Mouse (Mus musculus) forebrain, embryonic 11.5 days (tissue): ENCODE results near the gene Luzp1. TPM values are rescaled to one million over a fixed set of nuclear protein-coding genes. Genes with fewer than 3 reads are reported as not detected.
A peak's percentile ranks its signal among the peaks of the same experiment; 100 is the strongest.

Source experiments
- ATAC-seq: fragments of 200-750 bp; cut with Nextera tagmentation; replicated peaks from 2 replicates; pipeline ENCODE4 v1.8.0; 2017; ENCODE audit warnings: moderate TSS enrichment; ENCODE audit not compliant: low FRiP score
- DNase-seq: peaks from one replicate; pipeline ENCODE4 v3.0.0-alpha.2; 2017; ENCODE audit warnings: low spot score
- H3K27ac ChIP-seq: fragments of 300-500 bp; sonication (generic); 2 replicates; pipeline ENCODE4 v1.5.1; 2014; ENCODE audit warnings: low read depth, low read length
- H3K27me3 ChIP-seq: fragments of 300-500 bp; sonication (generic); 2 replicates; pipeline ENCODE4 v1.6.1; 2014; ENCODE audit warnings: mild to moderate bottlenecking, low read length, mixed read lengths; ENCODE audit not compliant: control insufficient read depth, insufficient read depth
- H3K36me3 ChIP-seq: fragments of 300-500 bp; sonication (generic); 2 replicates; pipeline ENCODE4 v1.6.1; 2014; ENCODE audit warnings: mild to moderate bottlenecking, low read length, moderate library complexity, mixed read lengths; ENCODE audit not compliant: control insufficient read depth, insufficient read depth
- H3K4me1 ChIP-seq: fragments of 300-500 bp; sonication (generic); replicated peaks from 2 replicates; pipeline ENCODE4 v1.6.1; 2014; ENCODE audit warnings: low read length, mixed read lengths; ENCODE audit not compliant: control insufficient read depth, insufficient read depth
- H3K4me2 ChIP-seq: fragments of 300-500 bp; sonication (generic); 2 replicates; pipeline ENCODE4 v1.6.1; 2014; ENCODE audit warnings: low read depth, mild to moderate bottlenecking, low read length, moderate library complexity, mixed read lengths; ENCODE audit not compliant: severe bottlenecking
- H3K4me3 ChIP-seq: fragments of 300-500 bp; sonication (generic); 2 replicates; pipeline ENCODE4 v1.5.1; 2014; ENCODE audit warnings: low read depth, low read length
- H3K9ac ChIP-seq: fragments of 300-500 bp; sonication (generic); 2 replicates; pipeline ENCODE4 v1.6.1; 2014; ENCODE audit warnings: low read length
- H3K9me3 ChIP-seq: fragments of 300-500 bp; sonication (generic); 2 replicates; pipeline ENCODE4 v1.6.1; 2016; ENCODE audit warnings: low read length, mixed read lengths; ENCODE audit not compliant: control insufficient read depth
- WGBS: fragments of 180-500 bp; shearing (Covaris S2); extraction: QIAGEN DNeasy Blood & Tissue Kit; methylation state at CpG from one replicate; pipeline ENCODE4 v1.1.7; 2014; 5-methylcytosine and 5-hydroxymethylcytosine counted together
- polyA plus RNA-seq: library from polyadenylated mRNA; unstranded; fragments of >200 nt; fragmentation: Nextera tagmentation; extraction: Ambion mirVana; gene quantifications from 2 replicates; pipeline ENCODE4 v1.2.1, GENCODE M21; 2014

The Luzp1 gene
- polyA plus RNA-seq, 1 experiment from 2014 or later, result 119 TPM

DNA sequence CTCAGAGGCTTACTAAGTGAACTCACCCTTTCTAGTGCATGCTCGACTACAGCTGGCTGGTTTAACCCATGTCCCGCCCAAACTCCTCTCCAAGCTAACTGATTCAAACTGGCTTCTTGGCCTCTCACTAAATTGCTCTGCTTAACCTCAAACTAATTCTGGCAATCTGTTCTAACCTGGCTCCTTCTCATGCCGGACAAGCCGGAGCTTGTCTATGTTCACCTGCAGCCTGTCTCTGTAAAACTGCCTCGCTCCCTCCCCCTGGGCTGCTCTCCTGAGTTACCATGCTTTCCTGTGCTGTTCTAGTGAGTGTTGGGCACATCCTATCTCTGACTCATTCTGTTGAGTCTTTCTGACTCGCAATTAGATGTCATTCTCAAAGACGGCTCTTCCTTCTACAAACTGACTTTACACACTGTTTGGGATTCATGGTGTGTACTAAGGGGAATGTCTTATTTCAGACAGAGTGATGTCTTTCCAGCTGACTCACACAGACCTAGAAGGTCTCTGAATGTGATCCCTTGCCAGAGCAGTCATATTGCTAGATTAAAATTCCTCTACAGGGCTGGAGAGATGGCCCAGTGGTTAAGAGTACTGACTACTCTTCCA, 128.8 kb downstream of the Luzp1 start:
- Histone ChIP-seq H3K27me3 (no peaks in the 10 kb centered on the region), H3K9ac (no peak overlapping the region), H3K9me3 (no peaks in the 10 kb centered on the region), H3K4me1 (no peaks in the 10 kb centered on the region), H3K27ac (no peak overlapping the region), H3K36me3 (no peaks in the 10 kb centered on the region; the same call in 1 of the 2 replicates), H3K4me3 (no peak overlapping the region), H3K4me2 (no peak overlapping the region)
- WGBS, result 96% methylated on average over 7 of the region's 7 CpGs
- DNase-seq, result no peak
- ATAC-seq, result no peak

DNA sequence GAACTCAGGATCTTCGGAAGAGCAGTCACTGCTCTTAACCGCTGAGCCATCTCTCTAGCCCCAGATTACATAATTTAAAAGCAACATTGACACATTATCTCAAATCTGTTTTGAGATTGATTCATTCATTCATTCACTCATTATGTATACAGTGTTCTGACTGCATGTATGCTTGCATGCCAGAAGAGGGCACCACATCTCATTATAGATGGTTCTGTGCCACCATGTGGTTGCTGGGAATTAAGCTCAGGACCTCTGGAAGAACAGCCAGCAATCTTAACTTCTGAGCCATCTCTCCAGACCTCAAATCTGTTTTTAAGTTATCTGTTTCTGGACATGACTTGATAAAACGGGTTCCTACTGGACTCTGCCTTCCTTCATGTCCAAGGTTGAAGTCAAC, 130.3 kb downstream of the Luzp1 start:
- no peaks in the 10 kb centered on the region for H3K4me1 ChIP-seq
- ATAC-seq, result no peak
- no peaks in the 10 kb centered on the region for H3K9me3 ChIP-seq
- no peak overlapping the region for H3K4me2 ChIP-seq
- no peak overlapping the region for H3K9ac ChIP-seq
- no peak overlapping the region for H3K4me3 ChIP-seq
- WGBS, result 96% methylated on average over 3 of the region's 3 CpGs
- no peak overlapping the region for H3K27ac ChIP-seq
- no peaks in the 10 kb centered on the region for H3K27me3 ChIP-seq
- DNase-seq, result no peak
- H3K36me3 ChIP-seq, result no peaks in the 10 kb centered on the region

- no peak overlapping the region for H3K9ac ChIP-seq
- H3K36me3 ChIP-seq, result no peaks in the 10 kb centered on the region
Observed at GRCm38 (mm10) chr4:136600536-136600935, 131.0 kb downstream of the Luzp1 start.

DNA sequence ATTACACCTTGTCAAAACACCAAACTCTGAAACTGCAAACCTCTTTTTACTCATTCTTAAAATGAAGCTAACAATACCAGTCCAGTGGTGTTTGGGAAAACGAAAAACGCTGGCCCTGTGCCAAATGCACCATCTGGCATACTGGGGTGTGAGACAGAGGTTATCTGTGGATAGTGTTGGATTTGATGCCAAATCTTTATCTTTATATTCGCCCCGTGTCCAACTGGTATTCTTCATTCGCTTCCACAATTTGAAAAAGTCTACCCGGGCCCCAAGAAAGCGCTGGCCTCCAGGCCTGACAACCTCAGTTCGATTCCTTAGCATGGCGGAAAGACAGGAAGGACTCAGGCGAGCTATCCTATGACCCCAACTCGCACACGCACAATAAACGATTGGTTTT, 131.9 kb downstream of the Luzp1 start:
- H3K9me3 ChIP-seq, result no peaks in the 10 kb centered on the region
- 4% methylated on average over 13 of the region's 13 CpGs for WGBS
- H3K27me3 ChIP-seq, result no peaks in the 10 kb centered on the region
- peak overlapping the region; percentile 87; the same call in 1 of the 2 replicates for H3K27ac ChIP-seq
- ATAC-seq (no peak), DNase-seq (peak; percentile 73)
- H3K4me2 ChIP-seq, result peak overlapping the region; percentile 67
- peak overlapping the region; percentile 99 for H3K9ac ChIP-seq
- H3K4me3 ChIP-seq, result peak overlapping the region; percentile 100
- H3K36me3 ChIP-seq, result no peaks in the 10 kb centered on the region
- H3K4me1 ChIP-seq, result no peaks in the 10 kb centered on the region

More at GRCm38 (mm10) chr4:136600536-136600935, 131.0 kb downstream of the Luzp1 start:
- DNase-seq (no peak), ATAC-seq (no peak)
- 98% methylated on average over 2 of the region's 2 CpGs for WGBS
- peak overlapping the region; percentile 67 for H3K4me2 ChIP-seq
- H3K9me3 ChIP-seq, result no peaks in the 10 kb centered on the region
- no peaks in the 10 kb centered on the region for H3K27me3 ChIP-seq
- H3K4me1 ChIP-seq, result no peaks in the 10 kb centered on the region
- no peak overlapping the region for H3K27ac ChIP-seq
- H3K4me3 ChIP-seq, result peak overlapping the region; percentile 100

- ATAC-seq (peak; percentile 66), DNase-seq (peak; percentile 78)
- no peaks in the 10 kb centered on the region for H3K27me3 ChIP-seq
- no peaks in the 10 kb centered on the region for H3K4me1 ChIP-seq
- H3K9ac ChIP-seq, result peak overlapping the region; percentile 99
- H3K36me3 ChIP-seq, result no peaks in the 10 kb centered on the region
- H3K27ac ChIP-seq, result peak overlapping the region; percentile 87
- peak overlapping the region; percentile 67; the same call in 1 of the 2 replicates for H3K4me2 ChIP-seq
- H3K4me3 ChIP-seq, result peak overlapping the region; percentile 100
- no peaks in the 10 kb centered on the region for H3K9me3 ChIP-seq
- WGBS, result under 1% methylated on average over 66 of the region's 68 CpGs
Observed at GRCm38 (mm10) chr4:136602018-136602554, 132.5 kb downstream of the Luzp1 start.

DNA sequence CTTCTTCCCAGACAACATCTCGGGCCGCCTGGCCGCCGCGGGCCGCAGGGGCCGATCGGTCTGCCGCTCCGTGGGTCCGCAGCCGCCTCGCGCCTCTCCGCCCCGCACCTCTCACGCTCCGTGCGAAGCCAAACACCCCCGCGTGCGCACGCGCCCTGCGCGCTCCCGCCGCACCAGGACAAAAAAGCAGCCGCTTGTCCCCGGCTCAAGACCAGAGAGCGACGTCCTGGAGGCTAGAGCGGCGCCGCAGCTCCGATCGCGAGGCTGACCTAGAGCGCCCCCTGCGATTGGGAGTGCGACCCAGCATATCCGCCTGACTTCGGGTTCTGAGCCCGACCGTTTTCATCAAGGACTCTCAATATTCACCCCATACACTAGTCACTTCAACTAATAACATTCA, 133.0 kb downstream of the Luzp1 start, which contains the start of gene Kdm1a:
TSS of gene Kdm1a (minus strand) at position 156 of the 400 bp plus-strand sequence.
- no peaks in the 10 kb centered on the region for H3K9me3 ChIP-seq
- ATAC-seq, result peak; percentile 91
- peak within 1 kb of the TSS; percentile 67 for H3K4me2 ChIP-seq
- H3K27me3 ChIP-seq, result no peaks in the 10 kb centered on the region
- H3K9ac ChIP-seq, result peak within 1 kb of the TSS; percentile 99
- H3K27ac ChIP-seq, result peak within 1 kb of the TSS; percentile 87
- H3K36me3 ChIP-seq, result no peaks in the 10 kb centered on the region
- DNase-seq, result peak; percentile 99
- peak within 1 kb of the TSS; percentile 100 for H3K4me3 ChIP-seq
- WGBS, result under 1% methylated on average over 45 of the region's 45 CpGs
- no peaks in the 10 kb centered on the region for H3K4me1 ChIP-seq

Other genes with a start within 250 kb of the Luzp1 start
- gene Tcea3, start 222.0 kb upstream of the Luzp1 start, polyA plus RNA-seq, result 1.1 and 1.6 TPM in 2 replicates
- 28.2 and 30.8 TPM in 2 replicates for gene Zfp46, start 185.1 kb upstream of the Luzp1 start, polyA plus RNA-seq
- 193 and 215 TPM in 2 replicates for gene Hnrnpr, start 158.8 kb upstream of the Luzp1 start, polyA plus RNA-seq
- 0.21 and 0.25 TPM in 2 replicates for gene Htr1d, start 46.2 kb upstream of the Luzp1 start, polyA plus RNA-seq
- not detected in 2 replicates for gene 6030445D17Rik, start 7.5 kb upstream of the Luzp1 start, polyA plus RNA-seq
- 88.6 and 98.6 TPM in 2 replicates for gene Kdm1a, start 133.0 kb downstream of the Luzp1 start, polyA plus RNA-seq
- not detected in 2 replicates for gene Tex46, start 140.7 kb downstream of the Luzp1 start, polyA plus RNA-seq
- not detected in 2 replicates for gene Lactbl1, start 152.9 kb downstream of the Luzp1 start, polyA plus RNA-seq